Mouse (Mus musculus) retina, postnatal 7 days (tissue): ENCODE measurements around the gene Rbm4.
"Not testable (repeated sequence)": the region's sequence is repeated elsewhere in the genome, so short reads cannot be mapped to it uniquely, and the experiment has no call there.

Source experiments
- DNase-seq: peaks from one replicate; pipeline ENCODE4 v3.0.0-alpha.2; 2012; ENCODE audit warnings: low read depth, low spot score

The Rbm4 gene

DNA sequence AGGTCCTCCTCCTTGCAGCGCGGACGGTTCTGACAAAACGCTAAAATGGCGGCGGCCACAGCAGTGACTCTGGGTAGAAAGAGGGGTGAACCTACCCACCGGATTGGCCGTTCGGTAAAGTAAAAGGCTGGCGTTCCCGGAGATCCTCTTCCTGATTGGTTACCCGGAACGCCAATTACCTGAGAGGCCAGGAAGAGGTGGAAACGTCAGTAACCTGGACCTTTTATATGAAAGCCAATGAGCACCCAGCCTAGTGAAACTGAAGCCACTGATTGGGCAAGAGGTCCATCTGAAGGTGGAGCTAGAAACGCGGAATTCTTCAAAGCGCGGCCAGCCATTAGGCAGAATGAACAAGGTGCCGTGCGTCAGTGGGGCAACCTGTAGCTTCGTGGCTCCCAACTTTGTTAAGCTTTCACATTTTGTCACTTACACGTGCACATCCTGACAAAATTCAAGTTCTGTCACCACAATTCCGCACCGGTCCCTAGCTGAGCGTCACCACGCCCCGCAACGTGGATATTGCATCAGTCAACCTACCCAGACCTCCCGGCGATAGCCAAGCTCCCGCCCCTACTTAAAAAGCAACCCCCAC, at the start of gene Rbm4:
Gene Rbm4 (minus strand): TSS at position 71 of the 592 bp plus-strand sequence.
- DNase-seq = peak; percentile 99

- no peak for DNase-seq
These were observed 48.9 kb upstream of the Rbm4 start for GRCm38 (mm10) chr19:4842611-4843010.

GRCm38 (mm10) chr19:4840848-4841247, 47.1 kb upstream of the Rbm4 start:
- no peak for DNase-seq

DNA sequence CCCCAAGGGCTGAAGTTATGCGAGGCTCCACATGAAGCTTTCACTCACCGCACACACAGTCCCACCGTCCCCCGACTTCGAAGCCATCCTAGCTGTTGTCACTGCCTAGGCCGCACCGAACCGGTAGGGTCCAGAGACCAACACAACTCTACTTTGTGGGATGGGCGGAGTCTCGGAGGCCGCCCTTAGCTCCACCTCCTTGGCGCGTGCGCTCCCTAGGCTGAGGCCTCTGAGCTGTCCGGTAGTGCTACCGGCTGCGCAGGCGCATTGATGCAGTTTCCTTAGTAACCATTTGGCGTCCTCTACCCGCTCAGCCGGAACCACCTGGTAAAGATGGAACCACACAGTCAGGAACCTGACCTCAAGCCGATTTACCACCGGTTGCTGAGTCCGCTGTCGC, 45.4 kb upstream of the Rbm4 start, which contains the start of the genes Ccs and Ccdc87:
Gene Ccs (minus strand): TSS at position 184 of the 400 bp plus-strand sequence.
Gene Ccdc87 (plus strand): TSS at position 218 of the 400 bp plus-strand sequence.
- DNase-seq = peak; percentile 91

GRCm38 (mm10) chr19:4838526-4839140, 44.9 kb upstream of the Rbm4 start:
- no peak for DNase-seq

- no peak for DNase-seq
These were observed 43.3 kb upstream of the Rbm4 start for GRCm38 (mm10) chr19:4837049-4837448.

DNA sequence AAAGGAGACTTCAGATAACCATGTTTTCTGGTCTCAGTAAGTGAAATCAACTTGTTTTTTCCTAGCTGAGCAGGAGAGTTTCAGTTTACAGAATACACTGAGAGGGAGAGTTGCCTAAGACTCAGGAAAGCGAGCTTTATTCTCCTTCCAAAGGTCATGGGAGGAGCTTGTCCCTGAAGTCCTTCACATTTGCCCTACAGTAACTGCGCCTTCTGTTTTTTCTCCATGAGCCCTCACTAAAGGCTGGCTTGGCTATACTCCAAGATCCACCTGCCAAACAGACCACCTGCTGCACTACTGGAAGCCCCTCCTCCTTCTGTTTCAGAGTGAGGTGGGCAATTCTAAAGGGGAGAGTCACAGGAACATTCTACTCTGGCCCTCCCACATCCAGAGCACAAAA, 42.4 kb upstream of the Rbm4 start:
- no peak for DNase-seq

GRCm38 (mm10) chr19:4833977-4834376, 40.3 kb upstream of the Rbm4 start:
- no peak for DNase-seq

GRCm38 (mm10) chr19:4829156-4829555, 35.5 kb upstream of the Rbm4 start:
- no peak for DNase-seq

- no peak for DNase-seq
These were observed 34.9 kb upstream of the Rbm4 start for GRCm38 (mm10) chr19:4828444-4829114.

DNA sequence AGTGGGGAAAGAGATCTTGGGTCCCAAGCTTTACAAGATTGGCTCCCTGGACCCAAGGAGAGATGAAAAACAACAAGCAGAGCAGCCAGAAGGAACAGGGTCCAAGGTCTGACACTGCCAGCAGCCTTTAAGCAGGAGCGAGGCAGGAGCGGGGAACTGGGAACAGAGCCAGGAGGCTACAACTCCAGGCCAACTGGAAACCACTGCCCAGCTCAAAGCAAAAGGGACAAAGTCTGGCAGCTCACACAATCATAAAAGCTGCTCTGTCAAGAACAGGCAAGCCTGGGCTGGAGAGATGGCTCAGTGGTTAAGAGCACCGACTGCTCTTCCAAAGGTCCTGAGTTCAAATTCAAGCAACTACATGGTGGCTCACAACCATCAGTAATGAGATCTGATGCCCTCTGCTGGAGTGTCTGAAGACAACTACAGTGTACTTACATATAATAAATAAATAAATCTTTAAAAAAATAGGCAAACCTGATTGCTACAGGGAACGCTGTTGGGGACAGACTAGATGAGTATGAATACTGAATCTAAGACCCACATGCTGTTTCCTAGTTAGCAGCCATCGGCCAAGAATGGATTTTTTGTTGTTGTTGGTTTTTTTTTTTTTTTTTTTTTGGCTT, 27.1 kb upstream of the Rbm4 start:
- DNase-seq = no peak

- DNase-seq = no peak
These were observed 23.6 kb upstream of the Rbm4 start for GRCm38 (mm10) chr19:4817182-4817835.

DNA sequence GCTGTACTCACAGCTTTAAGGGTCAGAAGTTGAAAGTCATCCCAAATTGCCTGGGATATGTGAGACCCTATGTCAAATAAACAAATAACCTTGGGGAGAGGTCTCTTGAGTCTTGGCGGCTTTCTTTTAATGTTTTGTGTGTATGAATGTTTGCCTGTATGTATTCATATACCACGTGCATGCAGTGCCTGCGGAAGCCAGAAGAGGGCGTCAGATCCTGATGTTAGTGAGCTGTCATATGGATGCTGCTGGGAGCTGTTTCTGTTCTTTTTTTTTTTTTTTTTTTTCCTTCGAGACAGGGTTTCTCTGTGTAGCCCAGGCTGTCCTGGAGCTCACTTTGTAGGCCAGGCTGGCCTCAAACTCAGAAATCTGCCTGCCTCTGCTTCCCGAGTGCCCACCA, 19.3 kb upstream of the Rbm4 start:
- DNase-seq = no peak

DNA sequence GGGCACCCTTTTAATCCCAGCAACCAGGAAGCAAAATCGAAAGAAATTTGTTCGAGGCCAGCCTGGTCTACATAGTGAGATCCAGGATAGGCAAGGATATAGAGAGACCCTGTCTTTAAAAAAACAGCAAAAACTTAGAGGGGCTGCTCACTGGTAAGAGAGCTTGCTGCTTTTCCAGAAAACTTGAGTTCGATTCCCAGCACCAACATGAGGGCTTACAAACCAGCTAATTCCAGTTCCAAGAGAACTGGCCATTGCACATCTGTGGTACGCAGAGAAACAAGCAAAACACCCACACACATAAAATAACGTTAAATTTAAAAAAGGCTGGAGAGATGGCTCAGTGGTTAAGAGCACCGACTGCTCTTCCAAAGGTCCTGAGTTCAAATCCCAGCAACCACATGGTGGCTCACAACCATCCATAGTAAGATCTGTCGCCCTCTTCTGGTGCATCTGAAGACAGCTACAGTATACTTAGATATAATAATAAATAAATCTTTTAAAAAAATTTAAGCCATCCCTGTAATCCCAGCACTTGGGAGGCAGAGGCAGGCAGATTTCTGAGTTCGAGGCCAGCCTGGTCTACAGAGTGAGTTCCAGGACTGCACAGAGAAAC, 18.7 kb upstream of the Rbm4 start:
- not testable (repeated sequence) for DNase-seq

- DNase-seq = no peak
These were observed 18.2 kb upstream of the Rbm4 start for GRCm38 (mm10) chr19:4811909-4812242.

- DNase-seq = peak; percentile 97
These were observed 17.6 kb upstream of the Rbm4 start, which contains the start of the genes Gm21992 and Rbm14 for GRCm38 (mm10) chr19:4811063-4811908. Gene Gm21992 (minus strand): TSS chr19:4811612. Gene Rbm14 (minus strand): TSS chr19:4811634.

- DNase-seq = no peak
These were observed 17.0 kb upstream of the Rbm4 start for GRCm38 (mm10) chr19:4810746-4811062.

DNA sequence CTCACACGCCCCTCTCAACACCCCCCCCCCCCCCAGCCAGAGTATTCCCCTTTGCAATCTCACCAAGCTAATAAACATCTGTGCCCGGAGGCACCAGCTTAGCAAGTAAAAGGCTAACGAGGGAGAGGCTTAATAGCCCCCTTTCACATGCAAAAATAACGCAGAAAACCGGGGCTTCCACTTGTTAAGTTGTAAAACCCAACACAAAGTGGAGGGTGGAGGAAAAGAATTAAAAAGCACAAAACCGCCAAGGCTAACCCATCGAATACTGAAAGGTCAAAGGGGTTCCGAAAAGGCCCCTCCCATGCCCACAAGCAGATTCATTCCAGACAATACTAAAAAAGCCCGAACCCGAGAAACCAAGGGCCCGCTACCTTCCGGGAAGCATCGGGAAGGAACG, 16.6 kb upstream of the Rbm4 start:
- DNase-seq = no peak

DNA sequence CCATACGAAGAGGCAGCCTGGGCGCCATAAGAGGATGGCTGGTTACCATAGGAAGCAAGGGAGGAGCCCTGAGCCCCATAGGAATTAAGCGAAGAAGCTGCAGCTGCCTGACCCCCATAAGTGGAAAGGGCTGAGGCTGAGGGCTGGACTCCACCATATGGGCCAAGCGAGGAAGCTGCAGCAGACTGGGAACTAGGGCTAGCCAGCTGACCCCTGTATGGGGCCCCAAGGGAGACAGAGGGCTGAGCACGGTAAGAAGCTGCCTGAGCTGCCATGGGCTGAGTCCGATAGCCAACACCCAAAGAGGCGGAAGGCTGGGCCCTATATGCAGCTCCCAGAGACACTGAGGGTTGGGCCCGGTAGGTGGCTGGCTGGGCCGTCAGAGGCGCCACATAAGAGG, 9.6 kb upstream of the Rbm4 start:
- DNase-seq = no peak

DNA sequence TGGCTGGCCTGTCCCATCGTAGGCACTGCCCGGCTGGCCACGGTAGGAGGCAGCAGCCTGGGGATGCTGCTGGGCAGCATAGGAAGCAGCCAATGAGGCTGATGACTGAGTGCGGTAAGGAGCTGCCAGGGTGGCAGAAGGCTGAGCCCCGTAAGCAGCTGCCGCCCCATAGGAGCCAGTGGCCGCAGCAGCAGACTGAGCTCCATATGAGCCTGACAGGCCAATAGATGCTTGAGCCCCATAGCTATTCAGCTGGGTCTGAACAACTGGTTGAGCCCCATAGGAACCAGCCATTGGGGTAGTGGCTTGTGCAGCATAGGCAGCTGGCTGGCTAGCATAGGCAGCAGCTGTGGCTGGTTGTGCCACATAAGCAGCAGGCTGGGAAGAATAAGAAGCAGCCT, 9.0 kb upstream of the Rbm4 start:
- no peak for DNase-seq

DNA sequence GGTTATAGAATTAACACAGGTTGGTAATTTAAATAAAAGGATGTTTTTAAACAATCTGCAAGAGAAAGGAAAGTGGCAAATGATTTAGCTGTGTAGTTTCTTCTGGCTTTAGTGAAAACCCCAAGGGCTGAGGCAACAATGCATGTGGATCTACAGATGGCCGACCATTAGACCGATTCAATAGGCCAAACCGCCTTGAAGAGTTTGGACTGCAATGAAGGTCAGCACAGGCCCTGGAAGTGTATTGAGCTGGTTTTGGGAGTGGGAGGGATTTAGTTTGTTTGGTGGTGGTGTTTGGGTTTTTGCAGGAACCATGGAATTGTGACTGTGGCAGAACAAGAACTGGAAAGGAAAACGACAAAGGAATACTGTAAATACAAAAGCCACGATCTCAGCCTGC, 5.4 kb upstream of the Rbm4 start:
- no peak for DNase-seq
